Mouse (Mus musculus) limb, embryonic 10.5 days (tissue): ENCODE measurements around the gene Smpd2. TPM values are rescaled to one million over a fixed set of nuclear protein-coding genes. Genes with fewer than 3 reads are reported as not detected.

Experiments used
- polyA plus RNA-seq: library from polyadenylated mRNA; unstranded; fragments of >200 nt; fragmentation: Nextera tagmentation; extraction: Ambion mirVana; gene quantifications from 2 replicates; pipeline ENCODE4 v1.2.1, GENCODE M21; 2016

Smpd2 gene
- polyA plus RNA-seq, 1 experiment from 2014 or later: 62.7 TPM

Other genes starting within 250 kb of the Smpd2 start
- 13.2 and 14.7 TPM in 2 replicates for gene Fig4, start 187.1 kb downstream of the Smpd2 start, polyA plus RNA-seq
- gene Ak9, start 186.4 kb downstream of the Smpd2 start, polyA plus RNA-seq: not detected in 2 replicates
- gene Zbtb24, start 40.0 kb downstream of the Smpd2 start, polyA plus RNA-seq: 17.2 and 21.5 TPM in 2 replicates
- gene Mical1, start 14.1 kb downstream of the Smpd2 start, polyA plus RNA-seq: 40.2 and 43.8 TPM in 2 replicates
- gene Ppil6, start 70 bp upstream of the Smpd2 start, polyA plus RNA-seq: 0.36 and 0.95 TPM in 2 replicates
- 131 and 146 TPM in 2 replicates for gene Cd164, start 29.0 kb upstream of the Smpd2 start, polyA plus RNA-seq
- gene Ccdc162, start 226.3 kb upstream of the Smpd2 start, polyA plus RNA-seq: 0.38 and 0.41 TPM in 2 replicates